Mouse (Mus musculus) heart, embryonic 15.5 days (tissue): Measurements from ENCODE around the gene Gfap. TPM values are rescaled to one million over a fixed set of nuclear protein-coding genes. Genes with fewer than 3 reads are reported as not detected.

Experiments used
- ATAC-seq: fragments of 200-750 bp; cut with Nextera tagmentation; replicated peaks from 2 replicates; pipeline ENCODE4 v1.8.0; 2017; ENCODE audit warnings: low read depth, moderate TSS enrichment; ENCODE audit not compliant: insufficient number of reproducible peaks, insufficient read depth, low FRiP score
- H3K27ac ChIP-seq: fragments of 300-500 bp; sonication (generic); 2 replicates; pipeline ENCODE4 v1.5.1; 2015; ENCODE audit warnings: mild to moderate bottlenecking, inconsistent platforms
- H3K27me3 ChIP-seq: fragments of 300-500 bp; sonication (generic); 2 replicates; pipeline ENCODE4 v1.6.1; 2015; ENCODE audit warnings: inconsistent platforms
- H3K36me3 ChIP-seq: fragments of 300-500 bp; sonication (generic); 2 replicates; pipeline ENCODE4 v1.6.1; 2015; ENCODE audit warnings: mild to moderate bottlenecking, inconsistent platforms
- H3K4me1 ChIP-seq: fragments of 300-500 bp; sonication (generic); replicated peaks from 2 replicates; pipeline ENCODE4 v1.6.1; 2015; ENCODE audit warnings: inconsistent platforms
- H3K4me2 ChIP-seq: fragments of 300-500 bp; sonication (generic); 2 replicates; pipeline ENCODE4 v1.6.1; 2015; ENCODE audit warnings: inconsistent platforms, mild to moderate bottlenecking, moderate library complexity
- H3K4me3 ChIP-seq: fragments of 300-500 bp; sonication (generic); 2 replicates; pipeline ENCODE4 v1.5.1; 2015; ENCODE audit warnings: mild to moderate bottlenecking, inconsistent platforms
- H3K9ac ChIP-seq: fragments of 300-500 bp; sonication (generic); 2 replicates; pipeline ENCODE4 v1.6.1; 2015; ENCODE audit warnings: mild to moderate bottlenecking, inconsistent platforms
- H3K9me3 ChIP-seq: fragments of 300-500 bp; sonication (generic); replicated peaks from 2 replicates; pipeline ENCODE4 v1.6.1; 2016; ENCODE audit warnings: inconsistent platforms
- WGBS: fragments of 180-500 bp; shearing (Covaris S2); methylation state at CpG from one replicate; pipeline ENCODE4 v1.1.7; 2015; ENCODE audit warnings: mixed read lengths; 5-methylcytosine and 5-hydroxymethylcytosine counted together
- polyA plus RNA-seq: library from polyadenylated mRNA; unstranded; fragments of >200 nt; fragmentation: Nextera tagmentation; extraction: Ambion mirVana; gene quantifications from 2 replicates; pipeline ENCODE4 v1.2.1, GENCODE M21; 2015

Gfap gene
- polyA plus RNA-seq: 0.11 and 0.44 TPM in 2 replicates

GRCm38 (mm10) chr11:102900763-102901162 is at the start of gene Gfap:
TSS of gene Gfap (minus strand) at chr11:102900912.
- Histone ChIP-seq H3K9ac (no peak within 1 kb of the TSS), H3K36me3 (peaks cover 3% of the 10 kb centered on the region; the same call in 1 of the 2 replicates), H3K27ac (no peak within 1 kb of the TSS), H3K9me3 (no peaks in the 10 kb centered on the region), H3K4me2 (no peak within 1 kb of the TSS), H3K27me3 (peaks cover 36% of the 10 kb centered on the region), H3K4me1 (0 out of 2 replicates have a peak, but pooled peaks cover 2% of the 10 kb centered on the region), H3K4me3 (no peak within 1 kb of the TSS)
- no peak for ATAC-seq
- WGBS: 12% methylated on average over 7 of the region's 7 CpGs

DNA sequence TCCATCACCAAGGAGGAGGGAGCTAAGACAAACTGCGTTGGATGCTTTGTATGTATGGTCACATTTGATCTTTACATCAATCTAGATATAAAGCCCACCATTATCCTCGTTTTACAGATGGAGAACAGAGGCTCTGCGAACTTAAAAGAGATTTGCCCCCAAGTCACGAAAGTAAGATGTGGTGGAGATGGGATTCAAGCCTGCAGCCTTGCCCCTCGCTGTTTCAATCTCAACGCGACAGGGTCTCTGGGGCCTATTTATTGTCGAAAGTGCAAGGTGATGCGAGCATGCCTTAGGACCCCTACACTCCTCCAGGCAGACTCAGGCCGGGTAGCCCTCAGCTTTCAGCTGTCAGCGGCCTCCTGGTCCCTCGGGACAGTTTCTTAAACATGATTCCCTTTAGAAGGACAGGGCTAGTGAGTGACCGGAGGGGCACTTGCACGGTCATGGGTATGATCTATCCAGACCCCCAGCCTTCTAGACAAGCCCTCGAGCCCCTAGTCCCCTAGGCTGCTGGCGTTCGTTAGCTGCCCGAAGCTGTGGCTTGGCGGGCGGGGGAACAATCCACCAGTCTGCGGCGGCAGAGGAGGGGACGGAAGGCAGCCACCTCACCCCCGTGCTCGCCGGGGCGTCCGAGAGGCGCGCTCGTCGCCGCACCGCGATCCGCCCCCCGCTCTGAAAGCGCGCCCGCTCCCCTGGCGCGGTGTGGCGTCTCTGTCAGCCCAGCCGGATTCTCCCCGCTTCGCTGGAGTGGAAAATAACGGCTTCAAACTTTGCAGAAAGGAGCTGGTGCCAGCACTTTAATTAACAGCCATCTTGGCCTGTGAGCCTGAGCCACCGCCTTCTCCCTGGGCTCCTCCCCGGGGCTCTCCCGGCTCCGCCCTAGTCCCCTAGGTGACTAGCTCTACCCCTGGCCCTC is 47.6 kb upstream of the Gfap start:
- H3K4me1 ChIP-seq: peaks cover 37% of the 10 kb centered on the region
- H3K27ac ChIP-seq: no peak overlapping the region
- H3K4me3 ChIP-seq: peak overlapping the region; percentile 59
- peak overlapping the region; percentile 83 for H3K4me2 ChIP-seq
- no peaks in the 10 kb centered on the region for H3K9me3 ChIP-seq
- no peaks in the 10 kb centered on the region for H3K36me3 ChIP-seq
- peaks cover 94% of the 10 kb centered on the region for H3K27me3 ChIP-seq
- ATAC-seq: peak; percentile 61; the same call in 1 of the 2 replicates
- peak overlapping the region; percentile 57 for H3K9ac ChIP-seq
- WGBS: 3% methylated on average over 51 of the region's 51 CpGs

DNA sequence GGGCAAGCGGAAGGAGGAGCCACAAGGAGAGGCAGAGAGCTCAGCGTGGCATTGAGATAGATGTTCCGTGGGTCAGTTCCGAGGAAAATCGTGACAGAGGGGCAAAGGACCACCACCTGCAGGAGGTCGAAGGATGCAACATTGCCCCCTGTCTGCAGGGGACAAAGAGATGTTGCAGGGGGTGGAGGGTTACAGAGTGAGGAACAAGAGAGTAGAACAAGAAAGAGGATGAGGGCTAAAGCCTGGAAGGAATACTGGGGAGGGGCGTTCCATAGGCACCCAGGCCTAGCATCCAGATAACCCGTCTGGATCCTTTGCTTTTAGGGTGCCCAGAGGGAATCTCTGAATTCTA is 46.3 kb upstream of the Gfap start:
- WGBS: 7% methylated on average over 8 of the region's 8 CpGs
- Histone ChIP-seq H3K9ac (no peak overlapping the region), H3K4me3 (peak overlapping the region; percentile 43), H3K9me3 (no peaks in the 10 kb centered on the region), H3K27ac (no peak overlapping the region), H3K4me1 (peaks cover 37% of the 10 kb centered on the region), H3K4me2 (peak overlapping the region; percentile 74), H3K36me3 (no peaks in the 10 kb centered on the region), H3K27me3 (peaks cover 96% of the 10 kb centered on the region)
- ATAC-seq: no peak

DNA sequence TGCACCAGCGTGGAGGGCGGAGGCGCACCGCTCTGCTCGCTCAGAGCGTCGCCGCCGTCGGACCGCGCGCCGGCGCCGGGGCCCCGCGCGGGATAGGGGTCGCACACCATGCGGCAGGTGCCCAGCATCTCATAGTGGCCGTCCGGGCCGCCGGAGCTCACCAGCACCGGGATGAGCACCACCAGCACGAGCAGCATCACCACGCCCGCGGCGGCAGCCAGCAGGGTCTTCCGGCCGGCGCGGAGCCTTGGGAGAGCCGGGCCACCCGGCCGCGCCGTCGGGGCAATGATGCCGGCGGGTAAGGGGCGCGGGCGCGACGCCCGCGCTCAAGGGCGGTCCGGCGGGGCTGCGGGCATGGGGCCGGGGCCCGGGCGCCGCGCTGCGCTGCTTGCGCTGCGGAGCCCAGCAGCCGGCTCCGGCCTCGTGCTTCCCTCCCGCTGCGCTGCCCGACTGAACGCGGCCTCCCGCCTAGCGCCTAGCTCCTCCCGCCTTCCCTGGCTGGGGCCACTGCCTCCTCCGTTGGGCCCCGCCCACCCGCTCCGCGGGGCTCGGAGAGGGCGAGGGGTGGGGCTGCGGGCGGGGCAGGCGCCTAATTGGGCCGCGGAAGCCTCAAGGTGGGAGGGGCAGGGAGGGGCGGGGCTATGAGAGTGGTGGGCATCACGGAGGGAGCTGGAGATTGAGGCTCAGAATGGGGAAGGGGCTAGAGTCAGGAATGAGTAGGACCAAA is 45.7 kb upstream of the Gfap start, which contains the start of gene C1ql1:
TSS of gene C1ql1 (minus strand) at position 424 of the 727 bp plus-strand sequence.
- Histone ChIP-seq H3K9me3 (no peaks in the 10 kb centered on the region), H3K36me3 (no peaks in the 10 kb centered on the region), H3K9ac (no peak within 1 kb of the TSS), H3K27me3 (peaks cover 90% of the 10 kb centered on the region), H3K4me3 (peak within 1 kb of the TSS; percentile 43), H3K4me1 (peaks cover 37% of the 10 kb centered on the region), H3K4me2 (peak within 1 kb of the TSS; percentile 74), H3K27ac (no peak within 1 kb of the TSS)
- peak; percentile 87 for ATAC-seq
- WGBS: 2% methylated on average over 72 of the region's 87 CpGs

DNA sequence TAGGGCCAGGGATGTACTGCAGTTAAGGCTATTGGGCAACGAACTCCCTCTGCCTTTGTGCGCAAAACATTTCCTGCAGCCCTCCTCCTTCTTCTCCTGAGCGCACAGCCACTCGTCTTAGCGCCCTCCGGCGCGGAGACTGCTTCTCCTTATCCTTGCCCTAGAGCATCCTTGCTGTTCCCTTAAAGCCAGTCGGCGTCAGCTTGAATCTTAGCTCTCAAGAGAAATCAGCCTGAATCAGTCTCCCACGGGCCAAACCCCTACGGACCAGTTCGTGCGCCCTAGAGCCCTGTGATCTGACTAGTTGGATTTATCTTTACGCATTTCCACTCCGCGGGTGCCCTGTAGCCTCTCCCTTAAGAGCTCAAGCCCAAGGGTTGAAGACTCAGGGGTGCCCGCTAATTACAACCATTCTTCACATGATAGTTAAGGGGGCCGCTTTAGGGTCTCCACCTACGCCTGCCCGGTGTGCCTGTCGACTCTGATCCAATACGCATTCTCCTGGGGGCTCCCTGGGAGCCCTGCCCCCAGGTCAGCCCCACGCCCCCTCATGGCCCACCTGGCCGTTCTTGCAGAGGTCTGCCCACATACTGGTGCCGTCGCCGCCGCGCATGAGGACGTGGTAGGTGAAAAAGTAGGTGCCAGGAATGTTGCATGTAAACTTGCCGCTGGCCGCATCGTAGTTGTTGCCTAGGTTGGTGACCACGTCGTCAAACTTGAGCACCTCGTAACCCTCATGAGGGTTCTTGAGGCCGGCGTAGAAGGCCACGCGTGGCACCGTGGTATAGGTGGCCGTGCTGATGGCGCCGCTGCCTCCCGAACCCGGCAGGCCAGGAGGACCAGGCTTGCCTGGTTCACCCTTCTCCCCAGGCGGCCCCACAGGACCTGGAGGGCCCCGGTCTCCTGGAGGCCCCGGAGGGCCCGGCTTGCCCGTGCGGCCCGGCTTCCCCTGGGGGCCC is 44.9 kb upstream of the Gfap start:
- H3K27me3 ChIP-seq: peaks cover 84% of the 10 kb centered on the region
- no peaks in the 10 kb centered on the region for H3K9me3 ChIP-seq
- no peak overlapping the region for H3K9ac ChIP-seq
- H3K4me1 ChIP-seq: peaks cover 37% of the 10 kb centered on the region
- H3K36me3 ChIP-seq: no peaks in the 10 kb centered on the region
- H3K27ac ChIP-seq: no peak overlapping the region
- peak overlapping the region; percentile 43 for H3K4me3 ChIP-seq
- ATAC-seq: no peak
- WGBS: 4% methylated on average over 54 of the region's 54 CpGs
- H3K4me2 ChIP-seq: peak overlapping the region; percentile 74

- Histone ChIP-seq H3K27ac (no peak overlapping the region), H3K4me2 (no peak overlapping the region), H3K9me3 (no peaks in the 10 kb centered on the region), H3K27me3 (peaks cover 56% of the 10 kb centered on the region), H3K36me3 (no peaks in the 10 kb centered on the region), H3K4me3 (no peak overlapping the region), H3K4me1 (peaks cover 25% of the 10 kb centered on the region), H3K9ac (no peak overlapping the region)
- no peak for ATAC-seq
- whole genome bisulfite sequencing: 63% methylated on average over 6 of the region's 6 CpGs
Observed at GRCm38 (mm10) chr11:102941236-102941635, 40.5 kb upstream of the Gfap start.

DNA sequence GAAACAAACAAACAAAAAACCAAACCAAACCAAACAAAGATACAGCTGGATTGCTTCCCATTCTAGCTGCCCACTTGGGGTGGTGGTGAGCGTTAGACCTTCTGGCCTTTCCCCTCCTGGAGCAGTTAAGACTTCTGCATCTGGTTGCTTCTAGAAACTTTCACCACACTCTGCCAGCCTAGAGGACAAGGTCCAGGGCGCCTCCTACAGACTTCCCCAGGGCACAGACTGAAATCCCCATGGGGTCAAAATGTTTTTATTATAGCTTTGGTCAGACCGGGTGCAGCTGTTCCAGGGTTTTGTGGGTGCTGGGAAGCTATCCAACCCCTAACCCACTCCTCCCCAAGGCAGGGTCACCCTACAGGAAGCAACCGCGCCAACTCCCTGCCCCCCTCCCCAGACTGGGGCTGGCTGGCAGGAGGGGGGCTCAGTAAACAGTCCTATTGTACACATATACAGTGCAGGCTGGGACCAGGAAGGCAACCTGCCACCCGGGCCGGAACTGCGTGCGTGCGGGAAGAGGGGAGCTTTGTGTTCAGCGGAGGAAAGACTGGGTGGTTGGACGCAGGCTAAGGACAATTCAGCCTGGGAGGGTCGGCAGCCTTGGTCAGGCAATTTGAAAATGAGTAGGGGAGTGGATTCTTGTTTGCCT is 38.4 kb upstream of the Gfap start:
- Histone ChIP-seq H3K9me3 (no peaks in the 10 kb centered on the region), H3K27me3 (peaks cover 44% of the 10 kb centered on the region), H3K9ac (no peak overlapping the region), H3K4me3 (no peak overlapping the region), H3K27ac (no peak overlapping the region), H3K4me2 (no peak overlapping the region), H3K4me1 (peaks cover 10% of the 10 kb centered on the region), H3K36me3 (no peaks in the 10 kb centered on the region)
- WGBS: 44% methylated on average over 13 of the region's 13 CpGs
- no peak for ATAC-seq

GRCm38 (mm10) chr11:102937529-102938182 is 36.9 kb upstream of the Gfap start:
- Histone ChIP-seq H3K4me3 (no peak overlapping the region), H3K36me3 (no peaks in the 10 kb centered on the region), H3K27ac (no peak overlapping the region), H3K27me3 (peaks cover 29% of the 10 kb centered on the region), H3K9ac (no peak overlapping the region), H3K9me3 (no peaks in the 10 kb centered on the region), H3K4me1 (peaks cover 10% of the 10 kb centered on the region), H3K4me2 (no peak overlapping the region)
- 58% methylated on average over 3 of the region's 3 CpGs for WGBS
- ATAC-seq: 0 out of 2 replicates have a peak, but pooled peaks have one; percentile 14

DNA sequence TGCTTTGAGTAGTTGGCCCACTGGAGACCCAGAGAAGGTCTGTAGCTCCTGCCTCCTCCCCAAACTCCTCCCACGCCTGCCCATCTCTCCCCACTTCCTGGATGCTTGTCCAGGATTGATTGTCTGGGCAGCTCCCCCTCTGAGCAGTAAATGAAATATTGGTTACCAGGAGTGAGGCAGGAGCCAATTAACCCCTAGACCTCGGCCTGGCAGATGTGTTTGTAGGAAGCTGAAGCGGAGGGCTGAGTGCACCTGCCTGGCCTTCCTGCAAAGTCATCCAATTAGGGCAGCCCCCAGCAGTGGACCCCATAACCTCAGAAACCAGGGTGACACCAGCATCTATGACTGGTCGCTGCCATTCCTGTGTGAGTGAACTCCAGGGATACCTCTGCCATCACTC is 35.6 kb upstream of the Gfap start:
- H3K4me3 ChIP-seq: no peak overlapping the region
- 61% methylated on average over 4 of the region's 4 CpGs for WGBS
- H3K4me2 ChIP-seq: no peak overlapping the region
- ATAC-seq: no peak
- no peak overlapping the region for H3K9ac ChIP-seq
- peaks cover 10% of the 10 kb centered on the region for H3K4me1 ChIP-seq
- no peaks in the 10 kb centered on the region for H3K36me3 ChIP-seq
- H3K27me3 ChIP-seq: peaks cover 25% of the 10 kb centered on the region
- no peaks in the 10 kb centered on the region for H3K9me3 ChIP-seq
- H3K27ac ChIP-seq: no peak overlapping the region

GRCm38 (mm10) chr11:102930672-102931071 is 30.0 kb upstream of the Gfap start:
- no peak overlapping the region for H3K9ac ChIP-seq
- no peaks in the 10 kb centered on the region for H3K9me3 ChIP-seq
- peaks cover 11% of the 10 kb centered on the region; the same call in 1 of the 2 replicates for H3K27me3 ChIP-seq
- no peaks in the 10 kb centered on the region for H3K4me1 ChIP-seq
- no peak overlapping the region for H3K27ac ChIP-seq
- no peak overlapping the region for H3K4me3 ChIP-seq
- ATAC-seq: no peak
- 77% methylated on average over 10 of the region's 10 CpGs for whole genome bisulfite sequencing
- H3K4me2 ChIP-seq: no peak overlapping the region
- H3K36me3 ChIP-seq: no peaks in the 10 kb centered on the region
